Mouse (Mus musculus): ENCODE data around the gene Porcn.

DNA sequence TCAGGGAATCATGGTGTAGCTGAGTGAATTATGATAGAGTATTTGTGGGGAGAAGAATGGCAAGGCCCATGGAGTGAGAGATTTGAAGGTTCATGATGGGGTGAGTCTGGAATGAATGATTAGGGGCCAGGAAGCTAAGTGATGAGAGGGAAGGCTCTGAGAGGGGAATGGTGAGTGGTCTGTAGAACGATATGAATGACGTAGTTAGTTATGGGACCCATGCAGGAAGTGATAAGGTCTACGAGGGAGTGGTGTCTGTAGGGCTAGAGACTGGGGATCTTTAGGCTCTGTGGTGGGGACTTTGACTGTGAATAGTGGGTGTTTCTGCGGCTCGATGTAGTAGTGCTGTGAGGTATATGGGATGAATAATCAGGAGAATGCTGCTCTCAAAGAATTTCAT, 26.7 kb downstream of the Porcn start:
- TF ChIP-seq CTCF (IDR thresholded peaks at IDR 0.05; ENCODE audit: low read depth, low read length) = no peak
- no peak for TF ChIP-seq POLR2AphosphoS5 (IDR thresholded peaks at IDR 0.05; ENCODE audit: insufficient replicate concordance, low read depth, low read length)
- TF ChIP-seq GATA2 (IDR thresholded peaks at IDR 0.05; ENCODE audit: borderline replicate concordance, low read depth, low read length) = no peak

Data from G1E (cell line).